Mouse (Mus musculus): Measurements from ENCODE around the gene Srsf9. TPM values are rescaled to one million over a fixed set of nuclear protein-coding genes. Genes with fewer than 3 reads are reported as not detected.
A peak's percentile ranks its signal among the peaks of the same experiment; 100 is the strongest.

The Srsf9 gene
- polyA plus RNA-seq, 1 experiment = 61.2 TPM

DNA sequence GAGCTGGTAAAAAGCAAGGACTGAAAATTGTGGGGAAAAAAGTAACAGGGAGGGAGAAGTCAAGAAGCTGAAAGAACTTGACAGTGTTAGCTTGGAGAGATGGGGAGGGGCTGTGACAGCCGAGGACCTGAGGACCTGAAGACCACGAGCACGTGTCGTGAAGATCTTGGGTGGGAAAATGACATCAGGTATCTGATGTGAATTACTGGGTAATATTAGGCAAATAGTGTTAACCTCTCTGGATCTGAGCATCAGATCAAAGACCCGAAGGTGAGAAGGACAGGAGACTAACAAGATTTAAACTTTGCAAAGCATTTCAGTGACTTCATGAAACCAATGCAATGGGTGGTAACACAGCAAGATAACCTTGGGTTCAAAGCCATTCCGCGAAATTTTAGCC lies 13.0 kb downstream of the Srsf9 start:
- H3K27ac ChIP-seq (ENCODE audit: control insufficient read depth, insufficient read depth, low read depth, low read length, poor library complexity) = no peak overlapping the region
- peak overlapping the region; percentile 38 for H3K4me3 ChIP-seq (replicated peaks; ENCODE audit: control insufficient read depth, low read depth, low read length)
- 23% methylated on average over 7 of the region's 7 CpGs for WGBS
- peaks cover 2% of the 10 kb centered on the region for H3K4me1 ChIP-seq (ENCODE audit: control insufficient read depth, insufficient read depth, low read length)
- TF ChIP-seq POLR2A (IDR thresholded peaks at IDR 0.05; ENCODE audit: borderline replicate concordance, control insufficient read depth, low read depth, low read length) (no peak), CTCF (IDR thresholded peaks at IDR 0.05; ENCODE audit: control insufficient read depth, insufficient read depth, low read length) (no peak)

DNA sequence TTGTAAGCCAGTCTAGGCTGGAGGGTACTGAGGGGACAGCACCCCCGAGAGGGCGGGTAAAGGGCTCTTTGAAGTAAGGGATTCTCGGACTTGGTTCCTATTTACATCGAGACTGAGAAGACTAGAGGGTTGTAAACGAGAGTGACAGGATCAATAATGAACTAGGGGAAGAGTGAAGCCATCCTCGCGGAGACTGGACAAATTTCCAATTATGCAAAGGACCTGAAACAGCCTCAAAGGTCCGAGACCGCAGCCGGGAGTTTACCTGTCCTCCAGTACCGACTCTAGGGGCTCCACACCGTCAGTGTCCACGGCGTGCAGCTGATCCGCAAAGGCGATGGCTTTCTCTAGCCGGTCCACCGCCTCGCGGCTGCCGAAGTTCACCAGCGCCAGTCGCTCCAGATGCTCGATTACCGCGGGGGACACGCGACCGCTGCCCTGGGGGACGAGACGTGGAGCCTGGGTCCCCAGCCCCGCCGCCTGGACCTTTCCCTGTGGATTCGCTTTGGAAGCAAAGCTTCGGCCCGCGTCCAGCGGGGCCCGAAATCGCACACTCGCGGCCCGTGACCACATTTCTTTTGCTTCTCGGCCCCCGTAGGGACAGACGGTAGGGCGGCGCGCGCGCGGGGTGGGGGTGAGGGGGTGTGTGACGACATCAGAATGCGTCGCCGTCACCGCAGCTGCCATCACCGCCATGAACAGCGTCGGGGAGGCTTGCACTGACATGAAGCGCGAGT lies 13.8 kb downstream of the Srsf9 start, which contains the start of the genes Gatc and Triap1:
Gatc (minus strand) TSS at position 602 of the 737 bp plus-strand sequence.
Triap1 (plus strand) TSS at position 649 of the 737 bp plus-strand sequence.
- peak within 1 kb of the TSS; percentile 99 for H3K4me3 ChIP-seq (replicated peaks; ENCODE audit: control insufficient read depth, low read depth, low read length)
- under 1% methylated on average over 62 of the region's 62 CpGs for WGBS
- peak within 1 kb of the TSS; percentile 89 for H3K27ac ChIP-seq (ENCODE audit: control insufficient read depth, insufficient read depth, low read depth, low read length, poor library complexity)
- TF ChIP-seq POLR2A (IDR thresholded peaks at IDR 0.05; ENCODE audit: borderline replicate concordance, control insufficient read depth, low read depth, low read length) = peak; percentile 66; the same call in 1 of the 2 replicates
- TF ChIP-seq CTCF (IDR thresholded peaks at IDR 0.05; ENCODE audit: control insufficient read depth, insufficient read depth, low read length) = no peak
- H3K4me1 ChIP-seq (ENCODE audit: control insufficient read depth, insufficient read depth, low read length) = peaks cover 2% of the 10 kb centered on the region

DNA sequence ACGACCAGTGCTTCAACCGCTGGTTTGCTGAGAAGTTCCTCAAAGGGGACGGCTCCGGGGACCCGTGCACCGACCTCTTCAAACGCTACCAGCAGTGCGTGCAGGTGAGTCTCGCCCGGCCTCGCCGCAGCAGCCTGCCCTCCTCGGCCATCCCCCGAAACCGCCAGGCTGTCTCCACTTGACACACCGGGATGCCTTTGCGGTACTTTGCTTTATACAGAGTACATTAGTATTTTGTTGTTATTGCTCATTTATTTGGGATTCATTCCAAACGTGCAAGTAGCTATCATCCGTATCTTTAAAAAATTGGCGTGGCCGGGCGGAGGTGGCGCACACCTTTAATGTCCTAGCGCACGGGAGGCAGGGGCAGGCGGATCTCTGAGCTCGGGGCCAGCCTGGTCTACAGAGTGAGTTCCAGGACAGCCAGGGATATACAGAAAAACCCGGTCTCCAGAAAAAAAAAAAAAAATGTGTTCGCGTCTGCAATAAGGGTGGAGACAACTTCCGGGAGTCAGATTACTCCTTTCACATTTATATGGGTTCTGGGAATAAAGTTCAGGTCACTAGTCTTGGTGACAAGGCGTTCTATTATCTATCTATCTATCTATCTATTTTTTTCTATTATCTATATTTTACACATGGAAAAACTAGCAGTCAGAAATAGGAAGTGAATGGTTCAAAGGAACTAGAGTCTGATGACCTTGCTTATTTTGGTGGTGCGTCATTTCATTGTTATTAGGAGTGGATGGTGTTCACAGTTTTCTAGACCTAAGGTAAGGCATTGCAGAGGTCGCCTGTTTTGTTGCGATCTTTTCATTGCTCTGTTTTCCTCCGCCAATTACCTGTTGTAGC lies 14.6 kb downstream of the Srsf9 start:
- Histone ChIP-seq H3K4me3 (replicated peaks; ENCODE audit: control insufficient read depth, low read depth, low read length) (peak overlapping the region; percentile 99), H3K27ac (ENCODE audit: control insufficient read depth, insufficient read depth, low read depth, low read length, poor library complexity) (peak overlapping the region; percentile 89), H3K4me1 (ENCODE audit: control insufficient read depth, insufficient read depth, low read length) (peaks cover 2% of the 10 kb centered on the region)
- no peak for TF ChIP-seq POLR2A (IDR thresholded peaks at IDR 0.05; ENCODE audit: borderline replicate concordance, control insufficient read depth, low read depth, low read length)
- TF ChIP-seq CTCF (IDR thresholded peaks at IDR 0.05; ENCODE audit: control insufficient read depth, insufficient read depth, low read length) = no peak
- WGBS = 7% methylated on average over 36 of the region's 36 CpGs

DNA sequence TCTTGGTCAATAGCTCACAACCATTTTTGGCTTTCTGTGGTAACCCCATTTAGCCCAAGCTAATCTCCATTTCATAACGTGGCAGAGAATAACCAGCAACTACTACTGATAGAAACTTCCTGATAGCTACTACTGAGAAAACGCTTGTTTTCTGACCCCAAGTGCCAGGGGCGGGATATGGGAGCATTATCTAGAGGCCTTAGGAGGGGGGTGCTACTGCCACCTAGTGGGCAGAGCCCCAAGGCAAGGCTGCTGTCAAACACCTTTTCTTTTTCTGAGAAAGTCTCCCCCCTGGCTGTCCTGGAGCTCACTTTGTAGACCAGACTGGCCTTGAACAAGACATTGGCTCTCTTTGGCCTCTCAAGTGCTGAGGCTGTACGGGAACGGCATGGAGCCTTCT lies 20.6 kb downstream of the Srsf9 start:
- Histone ChIP-seq H3K4me1 (ENCODE audit: control insufficient read depth, insufficient read depth, low read length) (0 out of 2 replicates have a peak, but pooled peaks cover 2% of the 10 kb centered on the region), H3K27ac (ENCODE audit: control insufficient read depth, insufficient read depth, low read depth, low read length, poor library complexity) (0 out of 2 replicates have a peak overlapping the region, but pooled peaks have one; percentile 30), H3K4me3 (replicated peaks; ENCODE audit: control insufficient read depth, low read depth, low read length) (peak overlapping the region; percentile 49)
- WGBS = 1% methylated on average over 5 of the region's 5 CpGs
- TF ChIP-seq POLR2A (IDR thresholded peaks at IDR 0.05; ENCODE audit: borderline replicate concordance, control insufficient read depth, low read depth, low read length) (no peak), CTCF (IDR thresholded peaks at IDR 0.05; ENCODE audit: control insufficient read depth, insufficient read depth, low read length) (peak; percentile 90)

DNA sequence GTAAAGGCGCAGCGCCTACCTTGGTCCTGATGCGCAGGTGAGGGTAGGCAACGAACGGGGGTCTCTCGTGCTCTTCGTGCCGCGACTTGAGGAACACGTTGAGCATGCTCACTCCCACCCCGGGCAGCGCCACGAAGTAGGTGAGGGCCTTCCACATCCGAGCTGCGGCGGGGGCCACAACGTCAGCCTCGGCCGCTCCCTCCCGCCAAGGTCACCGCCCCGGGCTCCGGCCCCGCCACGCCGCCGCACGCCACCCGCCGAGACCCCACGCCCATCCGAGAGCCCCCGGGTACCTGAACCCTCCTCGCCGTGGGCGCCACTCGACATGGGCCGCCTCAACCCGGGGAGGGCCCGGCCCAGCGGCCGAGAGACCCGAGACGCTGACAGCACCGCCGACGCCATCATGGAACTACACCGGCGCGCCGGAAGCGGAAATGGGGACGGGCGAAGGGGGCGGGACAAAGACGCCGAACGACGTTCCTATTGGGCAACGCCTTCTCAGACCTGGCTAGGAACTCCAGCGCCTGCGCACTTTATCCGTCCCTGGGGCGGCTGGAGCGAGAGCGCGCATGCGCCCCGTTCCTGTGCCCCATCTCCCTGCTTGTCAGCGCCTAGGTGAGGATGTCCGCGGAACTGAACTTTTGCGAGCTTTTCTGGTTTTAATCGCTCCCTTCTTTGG lies 21.7 kb downstream of the Srsf9 start, which contains the start of gene Cox6a1:
Cox6a1 (minus strand) TSS at position 436 of the 679 bp plus-strand sequence.
- Histone ChIP-seq H3K4me1 (ENCODE audit: control insufficient read depth, insufficient read depth, low read length) (0 out of 2 replicates have a peak, but pooled peaks cover 2% of the 10 kb centered on the region), H3K27ac (ENCODE audit: control insufficient read depth, insufficient read depth, low read depth, low read length, poor library complexity) (peak within 1 kb of the TSS; percentile 55), H3K4me3 (replicated peaks; ENCODE audit: control insufficient read depth, low read depth, low read length) (peak within 1 kb of the TSS; percentile 100)
- TF ChIP-seq CTCF (IDR thresholded peaks at IDR 0.05; ENCODE audit: control insufficient read depth, insufficient read depth, low read length) (no peak), POLR2A (IDR thresholded peaks at IDR 0.05; ENCODE audit: borderline replicate concordance, control insufficient read depth, low read depth, low read length) (peak; percentile 87; the same call in 1 of the 2 replicates)
- under 1% methylated on average over 73 of the region's 74 CpGs for WGBS

DNA sequence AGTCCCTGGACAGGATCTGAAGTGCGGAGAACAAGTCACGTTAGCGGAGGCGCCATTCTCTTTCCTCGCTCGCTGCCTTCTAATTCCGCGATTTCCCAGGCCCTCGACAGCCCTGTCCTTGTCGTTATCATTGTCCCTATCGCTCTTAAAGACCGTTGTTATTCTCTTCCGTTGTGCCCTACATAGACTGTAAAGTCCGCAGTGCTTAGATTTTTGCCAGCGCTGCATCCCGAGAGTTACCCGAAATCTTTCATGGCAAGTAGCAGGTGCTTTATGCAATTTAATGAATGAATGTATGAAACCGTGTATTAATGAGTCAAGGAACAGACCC lies 22.2 kb downstream of the Srsf9 start:
- TF ChIP-seq CTCF (IDR thresholded peaks at IDR 0.05; ENCODE audit: control insufficient read depth, insufficient read depth, low read length) (no peak), POLR2A (IDR thresholded peaks at IDR 0.05; ENCODE audit: borderline replicate concordance, control insufficient read depth, low read depth, low read length) (no peak)
- Histone ChIP-seq H3K4me3 (replicated peaks; ENCODE audit: control insufficient read depth, low read depth, low read length) (peak overlapping the region; percentile 86), H3K27ac (ENCODE audit: control insufficient read depth, insufficient read depth, low read depth, low read length, poor library complexity) (peak overlapping the region; percentile 55), H3K4me1 (ENCODE audit: control insufficient read depth, insufficient read depth, low read length) (0 out of 2 replicates have a peak, but pooled peaks cover 2% of the 10 kb centered on the region)
- WGBS = under 1% methylated on average over 18 of the region's 18 CpGs

DNA sequence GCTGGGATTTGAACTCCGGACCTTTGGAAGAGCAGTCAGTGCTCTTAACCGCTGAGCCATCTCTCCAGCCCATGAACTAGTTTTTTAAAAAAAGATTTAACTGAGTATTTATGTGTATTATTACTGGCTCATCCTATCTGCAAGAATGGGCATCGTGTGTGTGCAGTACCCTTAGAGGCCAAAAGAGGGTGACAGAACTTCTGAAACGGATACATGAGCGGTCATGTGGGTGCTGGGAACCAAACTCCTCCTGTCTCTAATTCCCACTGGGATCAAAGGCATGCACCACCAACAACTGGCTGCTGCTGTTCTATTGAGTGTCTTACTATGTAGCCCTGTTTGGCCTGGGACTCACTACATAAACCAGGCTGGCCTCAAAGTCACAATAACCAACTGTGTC lies 24.4 kb downstream of the Srsf9 start:
- no peak for TF ChIP-seq POLR2A (IDR thresholded peaks at IDR 0.05; ENCODE audit: borderline replicate concordance, control insufficient read depth, low read depth, low read length)
- no peak for TF ChIP-seq CTCF (IDR thresholded peaks at IDR 0.05; ENCODE audit: control insufficient read depth, insufficient read depth, low read length)
- 0 out of 2 replicates have a peak, but pooled peaks cover 2% of the 10 kb centered on the region for H3K4me1 ChIP-seq (ENCODE audit: control insufficient read depth, insufficient read depth, low read length)

More for the DNA sequence above, 24.4 kb downstream of the Srsf9 start:
- Histone ChIP-seq H3K4me3 (replicated peaks; ENCODE audit: control insufficient read depth, low read depth, low read length) (no peak overlapping the region), H3K27ac (ENCODE audit: control insufficient read depth, insufficient read depth, low read depth, low read length, poor library complexity) (no peak overlapping the region)
- WGBS = 74% methylated on average over 5 of the region's 5 CpGs
